ENCODE assay signal across 16 mouse cellular contexts in the genomic region with DNA sequence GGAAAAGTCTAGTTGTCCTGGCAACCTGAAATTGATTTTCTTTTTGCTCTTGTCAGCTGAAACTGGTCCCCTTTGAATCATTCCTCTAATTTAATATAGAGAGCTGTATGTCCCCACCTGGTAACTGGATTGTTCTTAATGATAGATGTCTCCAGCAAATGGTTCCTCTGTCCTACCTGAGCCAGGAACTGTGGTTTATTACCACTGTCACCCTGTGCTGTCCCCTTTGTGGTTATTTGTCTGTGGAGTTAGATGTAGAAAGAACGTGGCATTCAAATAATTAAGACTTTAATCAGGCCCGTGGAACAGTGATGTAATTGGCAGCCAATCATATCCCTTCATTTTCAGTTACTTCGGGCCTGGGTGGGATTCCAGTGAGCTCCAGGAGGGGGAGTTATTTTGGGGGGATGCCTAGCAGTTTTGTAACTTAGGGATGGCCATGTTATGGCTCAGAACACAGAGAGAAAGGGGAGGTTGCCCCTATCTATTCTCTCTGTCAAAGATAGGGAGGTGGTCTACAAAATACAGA.
DNase-seq lines count a peak whose midpoint lies in the region; ATAC-seq and TF ChIP-seq lines count a peak whose summit lies in the region.
"Had no signal": no experiment of that assay in that cellular context is flagged by ENCODE, and none has a peak within 500 bp of the region (broad histone marks: within the 10 kb centered on the region; RNA-seq: fewer than 3 reads in every experiment).

No protein-coding gene starts in this region.

- no peak overlapping the region for H3K9ac ChIP-seq in heart, embryonic 12.5 days
- H3K9ac ChIP-seq in stomach, postnatal 0 days (ENCODE audit: low read length) = no peak overlapping the region
- H3K9ac ChIP-seq: embryonic facial prominence, embryonic 15.5 days; forebrain, embryonic 12.5 days; liver, embryonic 15.5 days had no signal

- no peak for TF ChIP-seq EP300 in stomach, postnatal 0 days (optimal IDR thresholded peaks at IDR 0.05)

- no peak overlapping the region for H3K4me3 ChIP-seq in heart, embryonic 12.5 days
- no peak overlapping the region for H3K4me3 ChIP-seq in layer of hippocampus, adult 2 months
- H3K4me3 ChIP-seq in stomach, postnatal 0 days (ENCODE audit: low read depth, low read length) = no peak overlapping the region
- H3K4me3 ChIP-seq: embryonic facial prominence, embryonic 15.5 days; forebrain, embryonic 12.5 days; liver, embryonic 15.5 days had no signal

- TF ChIP-seq CTCF in layer of hippocampus, adult 2 months (conservative IDR thresholded peaks at IDR 0.05) = peak; percentile 59
- TF ChIP-seq CTCF in stomach, postnatal 0 days (IDR thresholded peaks at IDR 0.05; ENCODE audit: low read depth) = peak; percentile 32

- no peaks in the 10 kb centered on the region for H3K27me3 ChIP-seq in heart, embryonic 12.5 days (replicated peaks)
- H3K27me3 ChIP-seq in stomach, postnatal 0 days (ENCODE audit: control insufficient read depth, insufficient read depth, low read length) = no peaks in the 10 kb centered on the region
- H3K27me3 ChIP-seq: embryonic facial prominence, embryonic 15.5 days; forebrain, embryonic 12.5 days; liver, embryonic 15.5 days had no signal

- peak overlapping the region; percentile 79; the same call in 1 of the 2 replicates for H3K27ac ChIP-seq in heart, embryonic 12.5 days (ENCODE audit: poor library complexity, severe bottlenecking)
- H3K27ac ChIP-seq in layer of hippocampus, adult 2 months = peak overlapping the region; percentile 74
- no peak overlapping the region for H3K27ac ChIP-seq in stomach, postnatal 0 days (replicated peaks)
- H3K27ac ChIP-seq: embryonic facial prominence, embryonic 15.5 days; forebrain, embryonic 12.5 days; liver, embryonic 15.5 days had no signal

- no peak for DNase-seq in heart, postnatal 14 days
- DNase-seq in layer of hippocampus, adult 2 months (ENCODE audit: low spot score in 2 of 2) = no peak
- no peak for DNase-seq in layer of hippocampus, adult 9-10 months (ENCODE audit: low spot score)
- peak; percentile 54 for DNase-seq in thymus, postnatal 4 days
- DNase-seq in thymus, adult 18-20 months = no peak
- no peak for DNase-seq in stomach, postnatal 0 days (ENCODE audit: low spot score)
- DNase-seq in gastrocnemius, postnatal 36 days = no peak
- DNase-seq: kidney, adult 8-10 months; kidney, postnatal 36 days; lung, postnatal 36 days; thymus, postnatal 36 days had no signal

- 79% methylated on average over 3 of the region's 3 CpGs for WGBS in heart, embryonic 12.5 days
- 72% methylated on average over 3 of the region's 3 CpGs for WGBS in stomach, postnatal 0 days

- no peaks in the 10 kb centered on the region for H3K36me3 ChIP-seq in heart, embryonic 12.5 days
- H3K36me3 ChIP-seq in stomach, postnatal 0 days (ENCODE audit: control insufficient read depth, insufficient read depth, low read length) = no peaks in the 10 kb centered on the region
- H3K36me3 ChIP-seq: embryonic facial prominence, embryonic 15.5 days; forebrain, embryonic 12.5 days; G1E; liver, embryonic 15.5 days had no signal

- ATAC-seq in heart, embryonic 12.5 days (ENCODE audit: insufficient number of reproducible peaks, low FRiP score) = no peak
- ATAC-seq in stomach, postnatal 0 days (ENCODE audit: low FRiP score, low TSS enrichment) = no peak

- intact Hi-C loops in heart, postnatal 14 days (cut with DNase I) = no loop called here
- intact Hi-C loops in gastrocnemius, postnatal 36 days (cut with DNase I) = loop anchor here (5.0 to 10.0 kb wide), 2 partner anchors 65 to 132 kb away; no protein-coding TSS in a partner anchor

- no peaks in the 10 kb centered on the region for H3K9me3 ChIP-seq in heart, embryonic 12.5 days (replicated peaks)
- H3K9me3 ChIP-seq in stomach, postnatal 0 days (ENCODE audit: control insufficient read depth, low read length) = no peaks in the 10 kb centered on the region
- H3K9me3 ChIP-seq: embryonic facial prominence, embryonic 15.5 days; forebrain, embryonic 12.5 days; liver, embryonic 15.5 days had no signal

- H3K4me1 ChIP-seq in heart, embryonic 12.5 days (replicated peaks) = peaks cover 68% of the 10 kb centered on the region
- H3K4me1 ChIP-seq in stomach, postnatal 0 days (replicated peaks; ENCODE audit: control insufficient read depth, insufficient read depth) = peaks cover 3% of the 10 kb centered on the region

- H3K4me2 ChIP-seq in heart, embryonic 12.5 days = no peak overlapping the region
- no peak overlapping the region for H3K4me2 ChIP-seq in stomach, postnatal 0 days (replicated peaks; ENCODE audit: low read depth)
- H3K4me2 ChIP-seq: embryonic facial prominence, embryonic 15.5 days; forebrain, embryonic 12.5 days; liver, embryonic 15.5 days had no signal
